Mouse (Mus musculus): ENCODE data around the gene Eef1e1.
"Not testable (repeated sequence)": the region's sequence is repeated elsewhere in the genome, so short reads cannot be mapped to it uniquely, and the experiment has no call there.

Eef1e1 gene

DNA sequence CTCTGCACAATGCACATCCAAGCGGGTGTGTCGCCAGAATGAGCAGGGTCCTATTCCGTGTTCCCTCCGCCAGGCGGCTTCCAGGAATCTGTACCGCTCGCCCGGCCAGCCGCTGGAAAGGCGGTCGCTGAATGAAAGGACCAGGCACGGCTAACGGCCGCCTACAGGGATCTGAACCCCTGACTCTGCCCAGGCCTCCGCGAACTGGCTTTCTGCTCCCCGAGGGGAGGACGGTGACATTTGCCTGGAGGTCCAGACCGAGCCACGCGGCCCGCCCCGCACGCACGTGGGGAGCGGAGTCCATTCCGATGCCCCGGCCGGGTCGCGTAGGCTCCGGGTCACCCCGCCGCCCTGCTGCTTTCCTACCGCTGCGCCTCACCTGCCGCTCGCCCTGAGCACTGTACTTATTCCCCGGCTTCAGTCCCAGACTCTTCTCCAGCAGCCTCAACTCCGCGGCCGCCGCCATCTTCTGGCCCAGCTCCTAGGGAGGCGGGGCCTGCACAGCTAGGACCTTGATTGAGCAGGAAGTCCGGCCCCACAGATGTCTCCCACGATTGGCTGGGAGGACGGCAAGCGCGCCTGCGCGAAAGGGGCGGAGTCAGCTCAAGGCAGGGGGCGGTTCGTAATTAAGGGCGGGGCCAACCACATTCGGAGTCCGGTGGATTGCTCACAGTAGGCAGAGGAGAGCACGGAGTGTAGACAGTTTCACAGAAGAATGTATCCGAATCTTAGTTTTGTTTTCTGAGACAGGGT lies at the start of gene Eef1e1:
Gene Eef1e1, minus strand, starts transcription at position 531 of the 753 bp plus-strand sequence.
- peak; percentile 98 for DNase-seq (ENCODE audit: low read depth, low spot score)

- no peak for DNase-seq (ENCODE audit: low read depth, low spot score)
These were observed 32.0 kb upstream of the Eef1e1 start for GRCm38 (mm10) chr13:38690845-38691244.

DNA sequence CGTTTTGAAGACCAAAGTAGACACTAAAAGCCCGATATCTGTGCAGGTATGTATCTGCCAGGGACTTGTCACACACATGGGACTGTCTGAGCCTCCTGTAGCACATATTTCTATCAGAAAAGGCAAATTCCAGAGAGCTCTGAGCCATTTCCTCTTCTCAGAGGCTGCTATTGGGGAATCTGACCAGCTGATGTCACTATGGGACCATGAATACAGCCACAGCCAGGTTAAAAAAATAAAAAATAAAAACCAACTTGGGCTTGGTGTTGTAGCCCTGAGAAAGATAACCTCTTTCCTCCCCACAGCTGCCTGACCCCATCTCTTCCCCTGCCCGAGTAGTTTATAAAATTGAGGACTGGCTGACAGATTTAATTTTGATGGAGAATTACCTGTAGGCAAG lies 31.2 kb upstream of the Eef1e1 start:
- no peak for DNase-seq (ENCODE audit: low read depth, low spot score)

DNA sequence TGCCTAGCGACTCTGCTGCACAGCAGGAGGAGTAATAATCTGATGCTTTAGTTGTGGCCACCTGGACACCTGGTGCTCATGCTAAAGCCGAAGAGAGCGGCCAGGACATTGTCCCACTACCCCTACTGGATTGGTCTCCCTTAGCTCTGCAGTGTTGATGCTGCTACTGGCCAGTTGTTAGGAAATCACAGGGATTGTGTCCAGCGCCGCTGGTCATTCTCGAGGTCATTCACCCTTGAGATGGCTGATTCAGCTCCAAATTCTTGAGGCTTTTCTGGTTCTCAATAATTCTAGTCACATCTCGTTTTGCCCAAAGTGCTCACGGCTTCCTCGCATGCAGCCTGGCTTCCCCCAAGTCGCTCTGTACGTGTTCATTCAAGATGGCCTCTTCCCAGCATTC lies 29.9 kb upstream of the Eef1e1 start:
- no peak for DNase-seq (ENCODE audit: low read depth, low spot score)

DNA sequence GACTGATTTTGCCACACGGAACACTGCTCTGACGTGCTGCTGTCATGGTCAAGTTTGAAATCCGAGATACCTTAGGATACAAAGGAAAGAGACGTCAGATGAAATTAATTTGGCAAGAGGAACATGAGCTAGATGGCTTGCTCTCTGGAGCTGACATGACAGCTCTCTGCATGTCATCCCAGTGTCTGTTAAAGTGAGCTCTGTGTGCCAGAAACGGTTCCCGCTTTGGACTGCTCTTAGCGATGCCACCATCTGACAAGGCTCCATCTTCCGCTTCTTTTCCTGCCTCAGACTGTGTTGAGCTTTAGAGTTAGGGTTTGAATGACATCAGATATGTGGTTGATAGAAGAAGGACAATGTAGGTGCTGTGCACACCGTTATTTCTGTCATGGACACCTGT lies 13.5 kb upstream of the Eef1e1 start:
- no peak for DNase-seq (ENCODE audit: low read depth, low spot score)

- not testable (repeated sequence) for DNase-seq (ENCODE audit: low read depth, low spot score)
These were observed 12.6 kb upstream of the Eef1e1 start for GRCm38 (mm10) chr13:38671451-38671850.

DNA sequence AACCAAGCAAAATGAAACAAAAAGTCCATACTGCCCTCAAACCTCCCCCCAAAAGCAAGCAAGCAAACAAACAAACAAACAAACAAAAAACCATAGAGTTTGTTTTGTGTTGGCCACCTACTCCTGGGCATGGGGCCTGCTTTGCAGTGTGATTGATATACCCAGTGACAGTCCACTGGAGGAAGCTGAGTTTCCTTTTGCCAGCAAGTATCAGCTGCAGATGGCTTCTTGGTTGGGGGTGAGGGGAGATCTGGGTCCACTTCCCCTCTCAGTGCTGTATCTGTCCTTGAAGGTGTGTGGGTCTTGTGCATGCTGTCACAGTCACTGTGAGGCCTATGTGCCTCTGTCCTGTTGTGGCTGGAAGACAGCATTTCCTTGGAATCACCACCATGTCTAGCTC lies 11.2 kb upstream of the Eef1e1 start:
- DNase-seq (ENCODE audit: low read depth, low spot score): no peak

DNA sequence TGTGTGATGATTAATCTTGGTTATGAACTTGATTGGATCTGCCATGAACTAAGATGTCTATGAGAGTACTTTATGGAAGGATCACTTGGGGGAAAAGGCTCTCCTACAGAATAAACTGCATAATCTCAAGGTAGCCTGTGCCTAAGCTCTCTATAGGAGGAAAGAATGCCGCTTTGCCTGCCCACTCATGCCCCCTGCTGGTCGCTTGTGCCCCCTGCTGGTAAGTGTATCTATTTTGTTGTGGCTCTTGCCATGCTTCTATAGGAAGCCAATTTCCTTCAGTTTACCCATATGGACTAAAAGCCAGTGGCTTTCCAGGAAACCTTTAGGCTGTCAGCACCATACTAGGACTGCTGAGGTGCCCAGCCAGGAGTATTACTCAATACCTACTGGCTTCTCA lies 9.7 kb upstream of the Eef1e1 start:
- peak; percentile 69 for DNase-seq (ENCODE audit: low read depth, low spot score)

- no peak for DNase-seq (ENCODE audit: low read depth, low spot score)
These were observed 5.9 kb upstream of the Eef1e1 start for GRCm38 (mm10) chr13:38664753-38665152.

GRCm38 (mm10) chr13:38659524-38660136 lies 772 bp upstream of the Eef1e1 start:
- DNase-seq (ENCODE audit: low read depth, low spot score): peak; percentile 39

GRCm38 (mm10) chr13:38657865-38658264 lies 993 bp downstream of the Eef1e1 start:
- DNase-seq (ENCODE audit: low read depth, low spot score): no peak

DNA sequence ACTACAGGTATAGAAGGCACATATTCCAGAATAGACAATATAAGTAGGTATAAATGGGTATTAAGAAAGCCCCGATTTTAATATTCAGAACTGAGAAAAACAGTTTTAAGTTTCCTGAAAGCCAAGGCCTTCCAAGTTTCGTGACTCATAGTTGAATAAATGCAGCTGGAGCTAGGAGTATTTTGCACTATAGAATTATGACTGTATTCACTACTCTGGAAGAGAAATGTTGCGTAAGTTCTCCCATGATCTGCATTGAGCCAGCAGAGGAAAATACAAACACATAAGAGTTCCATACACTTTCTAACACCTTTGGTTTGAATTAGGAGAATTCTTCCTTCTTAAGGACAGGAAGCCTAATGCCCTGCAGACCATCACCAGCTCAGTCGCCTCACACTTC lies 8.6 kb downstream of the Eef1e1 start:
- no peak for DNase-seq (ENCODE audit: low read depth, low spot score)

- no peak for DNase-seq (ENCODE audit: low read depth, low spot score)
These were observed 9.8 kb downstream of the Eef1e1 start for GRCm38 (mm10) chr13:38649069-38649468.

GRCm38 (mm10) chr13:38641414-38641813 lies 17.4 kb downstream of the Eef1e1 start:
- DNase-seq (ENCODE audit: low read depth, low spot score): no peak

DNA sequence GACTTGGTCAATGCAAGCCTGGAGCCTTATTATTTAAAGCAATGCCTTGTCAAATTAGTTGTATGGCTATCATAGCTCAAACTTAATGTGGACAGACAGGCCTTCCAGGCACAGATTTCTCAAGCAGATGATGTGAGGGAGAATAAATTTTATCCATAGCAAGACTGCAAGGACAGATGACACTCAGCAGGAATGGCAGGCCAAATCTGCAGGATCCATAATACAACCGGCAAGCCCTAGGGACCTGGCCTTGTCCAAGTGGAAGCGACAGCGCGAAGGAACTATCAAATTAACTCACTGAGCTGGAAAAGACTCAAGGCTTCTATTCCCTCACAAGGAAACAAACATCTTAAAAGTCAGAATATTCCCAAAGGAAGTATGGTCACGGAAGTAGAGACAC lies 17.9 kb downstream of the Eef1e1 start:
- no peak for DNase-seq (ENCODE audit: low read depth, low spot score)

GRCm38 (mm10) chr13:38638694-38639093 lies 20.2 kb downstream of the Eef1e1 start:
- no peak for DNase-seq (ENCODE audit: low read depth, low spot score)

DNA sequence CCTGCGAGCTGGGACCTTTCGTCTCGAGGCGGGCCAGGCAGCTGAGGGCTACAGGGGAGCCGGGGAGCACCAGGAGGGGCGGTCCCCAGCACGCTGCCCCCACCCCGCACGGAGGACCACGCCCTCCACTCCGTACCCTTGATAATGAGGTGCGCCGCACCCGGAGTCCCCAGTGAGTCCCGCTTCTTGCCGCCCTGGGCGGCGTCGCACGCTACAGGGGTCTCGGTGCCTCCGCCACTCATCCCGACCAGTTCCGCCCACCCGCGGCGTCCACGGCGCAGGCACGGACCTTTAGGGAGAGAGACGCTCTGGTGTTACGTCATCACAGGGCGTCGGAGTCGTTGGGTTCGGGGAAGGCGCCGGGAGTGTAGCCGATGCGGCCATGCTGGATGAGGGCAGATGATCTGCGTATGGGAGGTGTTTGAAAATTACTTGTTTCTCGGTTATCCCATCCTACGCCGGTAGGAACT lies 24.0 kb downstream of the Eef1e1 start, which contains the start of gene Bloc1s5:
Gene Bloc1s5, minus strand, starts transcription at position 310 of the 470 bp plus-strand sequence.
- DNase-seq (ENCODE audit: low read depth, low spot score): peak; percentile 96

GRCm38 (mm10) chr13:38634256-38634799 lies 24.5 kb downstream of the Eef1e1 start:
- DNase-seq (ENCODE audit: low read depth, low spot score): no peak

- DNase-seq (ENCODE audit: low read depth, low spot score): no peak
These were observed 25.4 kb downstream of the Eef1e1 start for GRCm38 (mm10) chr13:38633287-38634000.

DNA sequence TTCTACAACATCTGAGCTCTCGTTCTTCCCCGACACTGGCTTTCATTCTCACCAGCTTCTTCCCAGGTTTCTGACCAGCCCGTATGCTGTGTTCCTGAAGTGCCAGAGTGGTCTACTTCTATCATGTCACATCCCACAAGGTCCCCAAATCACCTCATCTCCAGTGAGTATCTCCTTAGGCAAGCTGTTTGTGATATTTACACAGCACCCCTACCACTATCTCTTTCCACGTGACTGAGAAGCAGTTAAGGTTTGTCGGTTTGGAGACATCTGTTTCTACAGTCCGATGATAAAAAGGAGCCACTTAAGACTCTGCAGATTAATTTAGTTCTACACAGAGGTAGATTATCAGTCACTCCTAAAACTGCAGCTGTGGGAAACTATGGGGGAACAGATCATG lies 26.3 kb downstream of the Eef1e1 start:
- DNase-seq (ENCODE audit: low read depth, low spot score): no peak

- no peak for DNase-seq (ENCODE audit: low read depth, low spot score)
These were observed 32.7 kb downstream of the Eef1e1 start for GRCm38 (mm10) chr13:38626229-38626525.

GRCm38 (mm10) chr13:38625492-38626228 lies 33.2 kb downstream of the Eef1e1 start:
- peak; percentile 32 for DNase-seq (ENCODE audit: low read depth, low spot score)

Measured in ES-CJ7 (cell line).